Mouse (Mus musculus) gastrocnemius, postnatal 14 days (tissue): ENCODE data around the gene Slc25a45. TPM values are rescaled to one million over a fixed set of nuclear protein-coding genes. Genes with fewer than 3 reads are reported as not detected.

Source experiments
- DNase-seq: peaks from one replicate; pipeline ENCODE4 v3.0.0; 2021; ENCODE audit warnings: mixed read lengths
- intact Hi-C: fragments of 180-260 bp; cut with DNase I; formaldehyde crosslinking; loops from one replicate; pipeline ENCODE4 v1.15.1; 2025; ENCODE audit warnings: low total_unique reads
- long read RNA-seq, 2 experiments: library from polyadenylated mRNA; stranded (forward); transcript quantifications; one replicate each; pipeline ENCODE4 v2.0.0; 2021
- total RNA-seq, 2 experiments: library from RNA; stranded (reverse); gene quantifications; 2 replicates each; pipeline ENCODE4 v1.2.3; 2021

The Slc25a45 gene
- 1 to 10 TPM; 2.1 to 2.3 TPM for total RNA-seq
- long read RNA-seq, experiment 1, partial matches to known transcripts: 0 of 2 reads
- long read RNA-seq, experiment 1, other reads (novel, unspliced or antisense): 0 of 2 reads
- long read RNA-seq, experiment 2: 0 reads

GRCm38 (mm10) chr19:5877618-5878361 is at the start of gene Slc25a45:
Slc25a45 (plus strand) TSS chr19:5877808.
- intact Hi-C loops: no loop called here

GRCm38 (mm10) chr19:5828155-5828554 is 49.5 kb upstream of the Slc25a45 start:
- DNase-seq: no peak
- intact Hi-C loops: no loop called here

More at GRCm38 (mm10) chr19:5877618-5878361, at the start of gene Slc25a45:
- peak; percentile 80 for DNase-seq

- no peak for DNase-seq
- intact Hi-C loops: no loop called here
Observed at GRCm38 (mm10) chr19:5828905-5829304, 48.7 kb upstream of the Slc25a45 start.

- no peak for DNase-seq
- intact Hi-C loops: no loop called here
Observed at GRCm38 (mm10) chr19:5829958-5830615, 47.5 kb upstream of the Slc25a45 start.

- DNase-seq: no peak
- intact Hi-C loops: no loop called here
Observed at GRCm38 (mm10) chr19:5830776-5831175, 46.8 kb upstream of the Slc25a45 start.

- intact Hi-C loops: no loop called here
- DNase-seq: no peak
Observed at GRCm38 (mm10) chr19:5831224-5831957, 46.2 kb upstream of the Slc25a45 start.

GRCm38 (mm10) chr19:5831958-5832320 is 45.7 kb upstream of the Slc25a45 start:
- no peak for DNase-seq
- intact Hi-C loops: no loop called here

GRCm38 (mm10) chr19:5832326-5832725 is 45.3 kb upstream of the Slc25a45 start:
- DNase-seq: no peak
- intact Hi-C loops: no loop called here

GRCm38 (mm10) chr19:5833287-5834100 is 44.1 kb upstream of the Slc25a45 start:
- intact Hi-C loops: no loop called here
- no peak for DNase-seq

GRCm38 (mm10) chr19:5834260-5834925 is 43.2 kb upstream of the Slc25a45 start:
- DNase-seq: no peak

GRCm38 (mm10) chr19:5835054-5835921 is 42.3 kb upstream of the Slc25a45 start:
- intact Hi-C loops: no loop called here
- DNase-seq: no peak

More at GRCm38 (mm10) chr19:5834260-5834925, 43.2 kb upstream of the Slc25a45 start:
- intact Hi-C loops: no loop called here

GRCm38 (mm10) chr19:5835922-5836430 is 41.6 kb upstream of the Slc25a45 start:
- DNase-seq: no peak

GRCm38 (mm10) chr19:5836941-5837572 is 40.6 kb upstream of the Slc25a45 start:
- intact Hi-C loops: no loop called here
- DNase-seq: no peak

More at GRCm38 (mm10) chr19:5835922-5836430, 41.6 kb upstream of the Slc25a45 start:
- intact Hi-C loops: no loop called here

GRCm38 (mm10) chr19:5837606-5838005 is 40.0 kb upstream of the Slc25a45 start:
- intact Hi-C loops: no loop called here
- DNase-seq: no peak

- intact Hi-C loops: no loop called here
- no peak for DNase-seq
Observed at GRCm38 (mm10) chr19:5838136-5838891, 39.3 kb upstream of the Slc25a45 start.

GRCm38 (mm10) chr19:5838892-5839165 is 38.8 kb upstream of the Slc25a45 start:
- no peak for DNase-seq
- intact Hi-C loops: no loop called here
